Mouse (Mus musculus): ENCODE measurements at regions not wholly inside any gene's neighbourhood (a gene's known extent, or its start where the extent isn't known, plus 50 kb on each side); places are given as distances from the start of the nearest gene placed in this dataset.

GRCm38 (mm10) chr4:124015323-124015722 is 97.5 kb upstream of the 4930535I16Rik start:
- TF ChIP-seq MAX (IDR thresholded peaks at IDR 0.05), result no peak
- TF ChIP-seq MYOG (IDR thresholded peaks at IDR 0.05; ENCODE audit: control insufficient read depth, extremely low read depth, insufficient read length), result no peak
- TF ChIP-seq CTCF (IDR thresholded peaks at IDR 0.05; ENCODE audit: control insufficient read depth, insufficient read depth, insufficient read length), result no peak
- TF ChIP-seq USF1 (IDR thresholded peaks at IDR 0.05; ENCODE audit: low read depth), result no peak
- no peak for TF ChIP-seq MYOD1 (IDR thresholded peaks at IDR 0.05; ENCODE audit: control insufficient read depth, insufficient read length, low read depth)
- no peak for TF ChIP-seq CEBPB (IDR thresholded peaks at IDR 0.05; ENCODE audit: low read depth)

All from C2C12 (cell line).